Mouse (Mus musculus): Measurements from ENCODE around the gene 4833439L19Rik. TPM values are rescaled to one million over a fixed set of nuclear protein-coding genes. Genes with fewer than 3 reads are reported as not detected.

The 4833439L19Rik gene
- polyA plus RNA-seq, 1 experiment from 2014 or later: 239 TPM

- Histone ChIP-seq H3K9ac (peak overlapping the region; percentile 46; the same call in 1 of the 2 replicates), H3K36me3 (peaks cover 59% of the 10 kb centered on the region), H3K27me3 (peaks cover 11% of the 10 kb centered on the region), H3K4me3 (no peak overlapping the region), H3K4me2 (peak overlapping the region; percentile 13; the same call in 1 of the 2 replicates), H3K9me3 (no peaks in the 10 kb centered on the region), H3K27ac (no peak overlapping the region), H3K4me1 (replicated peaks) (peaks cover 43% of the 10 kb centered on the region)
- WGBS: 80% methylated on average over 21 of the region's 21 CpGs
- no peak for ATAC-seq (ENCODE audit: low FRiP score)
These were observed 12.6 kb upstream of the 4833439L19Rik start for GRCm38 (mm10) chr13:54577652-54578507.

DNA sequence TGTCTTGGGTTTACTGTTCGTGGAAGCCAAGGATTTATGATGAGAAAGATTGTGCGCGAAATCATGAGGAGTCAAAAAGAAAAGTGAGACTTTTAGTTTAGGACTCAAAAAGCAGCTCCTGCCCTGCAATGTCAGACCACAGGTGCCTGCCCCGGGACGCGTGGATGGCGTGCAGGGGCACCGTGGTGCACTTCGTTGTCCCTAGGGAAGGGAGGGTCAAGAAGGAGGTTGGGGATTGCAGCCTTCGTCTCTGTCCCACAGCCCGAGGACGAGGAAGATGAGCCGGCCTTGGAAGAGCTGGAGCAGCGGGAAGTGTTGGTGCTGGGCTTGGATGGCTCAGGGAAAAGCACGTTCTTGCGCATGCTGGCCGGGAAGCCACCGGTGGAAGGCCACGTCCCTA is 10.3 kb upstream of the 4833439L19Rik start:
- peaks cover 36% of the 10 kb centered on the region for H3K4me1 ChIP-seq (replicated peaks)
- 5% methylated on average over 19 of the region's 19 CpGs for WGBS
- peaks cover 18% of the 10 kb centered on the region for H3K27me3 ChIP-seq
- H3K36me3 ChIP-seq: peaks cover 37% of the 10 kb centered on the region
- peak overlapping the region; percentile 98 for H3K9ac ChIP-seq
- ATAC-seq (ENCODE audit: low FRiP score): 0 out of 2 replicates have a peak, but pooled peaks have one; percentile 26
- no peaks in the 10 kb centered on the region for H3K9me3 ChIP-seq
- H3K4me2 ChIP-seq: peak overlapping the region; percentile 97
- peak overlapping the region; percentile 85 for H3K27ac ChIP-seq
- H3K4me3 ChIP-seq: peak overlapping the region; percentile 99

DNA sequence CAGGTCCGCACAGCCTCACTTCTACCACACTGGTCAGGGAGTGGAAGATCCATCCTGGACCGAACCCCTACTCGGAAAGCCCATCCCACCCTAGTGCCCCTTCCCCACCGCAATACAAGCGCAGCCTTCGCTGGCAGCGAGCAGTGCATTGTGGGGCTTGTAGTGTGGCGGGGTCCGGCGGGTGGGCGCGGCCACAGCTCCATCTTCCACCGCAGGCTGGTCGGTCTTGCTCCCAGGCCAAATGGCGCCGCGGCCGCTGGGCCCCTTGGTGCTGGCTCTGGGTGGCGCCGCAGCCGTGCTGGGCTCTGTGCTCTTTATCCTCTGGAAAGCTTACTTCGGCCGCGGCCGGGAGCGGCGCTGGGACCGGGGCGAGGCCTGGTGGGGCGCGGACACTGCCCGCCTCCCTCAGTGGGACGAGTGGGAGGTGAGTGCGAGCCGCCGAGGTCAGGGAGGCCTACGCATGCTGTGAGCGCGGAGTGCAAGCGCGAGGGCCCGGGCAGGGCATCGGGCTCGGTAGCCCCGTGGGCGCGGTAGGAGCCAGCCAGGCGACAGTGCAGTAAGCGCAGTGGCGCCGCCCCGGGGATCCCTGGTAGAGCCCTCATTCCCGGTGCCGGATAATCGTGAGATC is 9.7 kb upstream of the 4833439L19Rik start, which contains the start of gene Arl10:
Arl10 (plus strand) TSS at position 162 of the 628 bp plus-strand sequence.
- Histone ChIP-seq H3K27me3 (peaks cover 18% of the 10 kb centered on the region), H3K9me3 (no peaks in the 10 kb centered on the region), H3K27ac (peak within 1 kb of the TSS; percentile 85), H3K4me1 (replicated peaks) (peaks cover 36% of the 10 kb centered on the region), H3K4me2 (peak within 1 kb of the TSS; percentile 97), H3K9ac (peak within 1 kb of the TSS; percentile 98), H3K4me3 (peak within 1 kb of the TSS; percentile 99), H3K36me3 (peaks cover 33% of the 10 kb centered on the region)
- peak; percentile 94 for ATAC-seq (ENCODE audit: low FRiP score)
- WGBS: under 1% methylated on average over 55 of the region's 55 CpGs

GRCm38 (mm10) chr13:54572621-54573020 is 7.4 kb upstream of the 4833439L19Rik start:
- H3K27ac ChIP-seq: no peak overlapping the region
- H3K4me1 ChIP-seq (replicated peaks): peaks cover 26% of the 10 kb centered on the region
- no peak overlapping the region for H3K4me2 ChIP-seq
- H3K9me3 ChIP-seq: no peaks in the 10 kb centered on the region
- no peak overlapping the region for H3K9ac ChIP-seq
- ATAC-seq (ENCODE audit: low FRiP score): no peak
- peaks cover 18% of the 10 kb centered on the region for H3K27me3 ChIP-seq
- H3K4me3 ChIP-seq: no peak overlapping the region
- WGBS: 78% methylated on average over 4 of the region's 4 CpGs
- peaks cover 9% of the 10 kb centered on the region for H3K36me3 ChIP-seq

GRCm38 (mm10) chr13:54571637-54572036 is 6.4 kb upstream of the 4833439L19Rik start:
- peaks cover 18% of the 10 kb centered on the region for H3K27me3 ChIP-seq
- 40% methylated on average over 2 of the region's 2 CpGs for WGBS
- peaks cover 16% of the 10 kb centered on the region for H3K4me1 ChIP-seq (replicated peaks)
- no peak overlapping the region for H3K4me2 ChIP-seq
- H3K9ac ChIP-seq: no peak overlapping the region
- H3K4me3 ChIP-seq: no peak overlapping the region
- no peaks in the 10 kb centered on the region for H3K9me3 ChIP-seq
- no peak for ATAC-seq (ENCODE audit: low FRiP score)
- no peaks in the 10 kb centered on the region; the same call in 1 of the 2 replicates for H3K36me3 ChIP-seq
- H3K27ac ChIP-seq: no peak overlapping the region

GRCm38 (mm10) chr13:54570736-54571135 is 5.5 kb upstream of the 4833439L19Rik start:
- WGBS: 70% methylated on average over 4 of the region's 4 CpGs
- Histone ChIP-seq H3K9me3 (no peaks in the 10 kb centered on the region), H3K36me3 (no peaks in the 10 kb centered on the region), H3K27ac (no peak overlapping the region), H3K4me1 (replicated peaks) (peaks cover 7% of the 10 kb centered on the region), H3K4me2 (no peak overlapping the region), H3K4me3 (no peak overlapping the region), H3K27me3 (peaks cover 18% of the 10 kb centered on the region), H3K9ac (no peak overlapping the region)
- no peak for ATAC-seq (ENCODE audit: low FRiP score)

DNA sequence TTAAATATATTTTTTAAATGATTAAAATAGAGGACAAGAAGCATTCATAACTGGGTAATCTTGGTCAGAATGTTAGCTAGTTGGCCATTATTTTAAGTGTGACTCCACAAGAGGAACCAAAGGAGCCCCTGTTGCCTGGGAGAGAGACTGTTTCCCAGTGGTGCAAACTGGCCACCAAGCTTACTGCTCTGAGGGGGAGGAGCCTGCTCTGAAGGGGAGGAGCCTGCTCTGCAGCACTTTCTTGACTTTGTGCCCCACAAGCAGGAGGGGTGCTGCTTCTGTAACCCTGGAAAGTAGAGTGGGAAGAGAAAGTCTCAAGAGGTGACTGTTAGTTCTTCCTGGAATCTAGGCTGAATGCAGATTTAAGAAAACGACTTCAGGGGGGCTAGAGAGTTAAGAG is 4.0 kb upstream of the 4833439L19Rik start:
- Histone ChIP-seq H3K9me3 (no peaks in the 10 kb centered on the region), H3K27me3 (peaks cover 16% of the 10 kb centered on the region), H3K4me2 (no peak overlapping the region), H3K4me1 (replicated peaks) (peaks cover 2% of the 10 kb centered on the region), H3K9ac (no peak overlapping the region), H3K4me3 (no peak overlapping the region), H3K27ac (no peak overlapping the region), H3K36me3 (no peaks in the 10 kb centered on the region)
- no peak for ATAC-seq (ENCODE audit: low FRiP score)
- WGBS: 56% methylated on average over 1 of the region's 1 CpGs

DNA sequence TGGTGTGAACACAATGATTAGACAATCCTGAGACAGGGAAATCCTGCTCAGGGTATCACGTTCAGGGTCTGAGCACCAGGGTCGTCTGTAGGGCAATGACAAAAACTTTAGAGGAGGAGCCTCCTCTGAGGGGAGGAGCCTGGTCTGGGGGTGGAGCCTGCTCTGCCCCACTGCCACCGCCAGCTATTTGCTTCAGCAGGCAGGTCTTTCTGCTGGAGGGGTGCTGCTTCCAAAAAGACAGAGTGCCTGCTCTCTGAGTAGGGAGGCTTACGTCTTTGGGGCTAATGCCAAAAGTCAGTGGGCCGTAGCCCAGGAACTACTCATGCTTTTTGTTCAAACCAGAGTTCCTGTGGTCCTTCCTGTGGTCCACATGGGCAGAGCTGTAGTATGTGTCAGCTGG is 3.1 kb upstream of the 4833439L19Rik start:
- H3K27me3 ChIP-seq: peaks cover 8% of the 10 kb centered on the region
- 45% methylated on average over 5 of the region's 5 CpGs for WGBS
- no peak for ATAC-seq (ENCODE audit: low FRiP score)
- H3K4me3 ChIP-seq: no peak overlapping the region
- H3K4me1 ChIP-seq (replicated peaks): peaks cover 10% of the 10 kb centered on the region
- no peaks in the 10 kb centered on the region for H3K9me3 ChIP-seq
- no peak overlapping the region for H3K4me2 ChIP-seq
- H3K9ac ChIP-seq: no peak overlapping the region
- H3K27ac ChIP-seq: no peak overlapping the region
- H3K36me3 ChIP-seq: no peaks in the 10 kb centered on the region

- peak; percentile 61 for ATAC-seq (ENCODE audit: low FRiP score)
- Histone ChIP-seq H3K27ac (peak overlapping the region; percentile 93), H3K9ac (0 out of 2 replicates have a peak overlapping the region, but pooled peaks have one; percentile 99), H3K36me3 (peaks cover 25% of the 10 kb centered on the region), H3K27me3 (no peaks in the 10 kb centered on the region), H3K4me1 (replicated peaks) (peaks cover 19% of the 10 kb centered on the region), H3K4me2 (peak overlapping the region; percentile 90), H3K4me3 (peak overlapping the region; percentile 99), H3K9me3 (no peaks in the 10 kb centered on the region)
- 39% methylated on average over 8 of the region's 8 CpGs for WGBS
These were observed 535 bp upstream of the 4833439L19Rik start for GRCm38 (mm10) chr13:54565594-54566345.

- H3K9me3 ChIP-seq: no peaks in the 10 kb centered on the region
- H3K9ac ChIP-seq: peak overlapping the region; percentile 99
- ATAC-seq (ENCODE audit: low FRiP score): peak; percentile 75
- H3K4me3 ChIP-seq: peak overlapping the region; percentile 99
- no peaks in the 10 kb centered on the region for H3K27me3 ChIP-seq
- 12% methylated on average over 45 of the region's 45 CpGs for WGBS
- peak overlapping the region; percentile 93 for H3K27ac ChIP-seq
- peaks cover 19% of the 10 kb centered on the region for H3K4me1 ChIP-seq (replicated peaks)
- H3K36me3 ChIP-seq: peaks cover 37% of the 10 kb centered on the region
- peak overlapping the region; percentile 90 for H3K4me2 ChIP-seq
These were observed 719 bp downstream of the 4833439L19Rik start for GRCm38 (mm10) chr13:54564232-54565200.

- no peak for ATAC-seq (ENCODE audit: low FRiP score)
- H3K4me3 ChIP-seq: no peak overlapping the region
- no peak overlapping the region for H3K27ac ChIP-seq
- no peaks in the 10 kb centered on the region for H3K9me3 ChIP-seq
- H3K27me3 ChIP-seq: no peaks in the 10 kb centered on the region
- WGBS: 83% methylated on average over 7 of the region's 7 CpGs
- H3K4me1 ChIP-seq (replicated peaks): peaks cover 19% of the 10 kb centered on the region
- H3K4me2 ChIP-seq: no peak overlapping the region
- H3K9ac ChIP-seq: peak overlapping the region; percentile 1; the same call in 1 of the 2 replicates
- peaks cover 57% of the 10 kb centered on the region for H3K36me3 ChIP-seq
These were observed 2.7 kb downstream of the 4833439L19Rik start for GRCm38 (mm10) chr13:54562562-54562961.
